Mouse (Mus musculus) fat pad, adult 2 months (tissue): ENCODE measurements at regions not wholly inside any gene's neighbourhood (a gene's known extent, or its start where the extent isn't known, plus 50 kb on each side); places are given as distances from the start of the nearest gene placed in this dataset.
A peak's percentile ranks its signal among the peaks of the same experiment; 100 is the strongest.
"Not testable (repeated sequence)": the region's sequence is repeated elsewhere in the genome, so short reads cannot be mapped to it uniquely, and the experiment has no call there.

ENCODE experiments used
- DNase-seq: peaks from one replicate; pipeline ENCODE4 v3.0.0-alpha.2; 2011; ENCODE audit warnings: low read depth, low spot score; ENCODE audit errors: extremely low read depth

GRCm38 (mm10) chr17:17197229-17197628, 76.0 kb downstream of the Zfp97 start:
- not testable (repeated sequence) for DNase-seq

- DNase-seq: no peak
Observed at GRCm38 (mm10) chr17:17229069-17229468, 107.9 kb downstream of the Zfp97 start.

GRCm38 (mm10) chr17:17234329-17235185, 113.3 kb downstream of the Zfp97 start:
- peak; percentile 86 for DNase-seq

GRCm38 (mm10) chr17:17235186-17235482, 113.9 kb downstream of the Zfp97 start:
- DNase-seq: not testable (repeated sequence)
